Mouse (Mus musculus): ENCODE measurements around the gene Dglucy.

DNA sequence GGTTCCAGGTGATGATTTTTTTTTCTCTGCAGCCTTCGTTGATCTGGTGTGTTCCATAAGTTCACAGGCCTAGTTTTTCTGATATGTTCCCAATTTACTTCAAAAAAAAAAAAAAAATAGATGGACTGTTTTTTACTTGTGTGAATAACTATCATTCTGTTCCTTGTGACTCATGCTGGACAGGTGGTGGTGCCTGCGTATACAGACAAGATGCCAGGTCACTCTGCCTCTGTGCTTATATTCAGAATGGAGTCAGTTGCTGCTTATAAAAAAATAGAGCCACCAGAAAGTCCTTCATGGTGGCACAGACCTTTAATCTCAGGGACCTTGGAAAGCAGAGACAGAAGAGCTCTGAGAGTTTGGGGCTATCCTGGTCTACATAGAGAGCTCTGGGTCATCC is 43.3 kb upstream of the Dglucy start:
- TF ChIP-seq CTCF (IDR thresholded peaks at IDR 0.05; ENCODE audit: borderline replicate concordance, insufficient read depth, low read length) (no peak), POLR2A (IDR thresholded peaks at IDR 0.05; ENCODE audit: low read depth, low read length) (no peak)
